Mouse (Mus musculus) MEL (cell line): Measurements from ENCODE around the gene Spred1. TPM values are rescaled to one million over a fixed set of nuclear protein-coding genes. Genes with fewer than 3 reads are reported as not detected.

ENCODE experiments used
- DNase-seq: peaks from one replicate; pipeline ENCODE4 v3.0.0; 2011; ENCODE audit warnings: low read depth, low spot score
- H3K27ac ChIP-seq: 2 replicates; pipeline ENCODE4 v1.5.1; 2012; ENCODE audit warnings: low read depth, mild to moderate bottlenecking, control low read depth, low read length, moderate library complexity; ENCODE audit not compliant: control insufficient read depth
- H3K27me3 ChIP-seq, 2 experiments: fragments of 150-350 bp in 1 of 2; sonication (generic) in 1 of 2; 2 replicates each; pipeline ENCODE4 v1.6.1; 2012; ENCODE audit warnings: low read length in 2 of 2, mild to moderate bottlenecking in 2 of 2, improper control_type of control experiment in 1 of 2, moderate library complexity in 1 of 2; ENCODE audit not compliant: insufficient read depth in 2 of 2, control insufficient read depth in 1 of 2
- H3K36me3 ChIP-seq, 2 experiments: 2 replicates each; pipeline ENCODE4 v1.6.1; 2012 to 2014; ENCODE audit warnings: low read length in 2 of 2, improper control_type of control experiment in 1 of 2, inconsistent platforms in 1 of 2, mild to moderate bottlenecking in 1 of 2; ENCODE audit not compliant: insufficient read depth in 2 of 2, control insufficient read depth in 1 of 2
- H3K4me1 ChIP-seq, 2 experiments: fragments of 150-350 bp in 1 of 2; sonication (generic) in 1 of 2; 2 replicates each; pipeline ENCODE4 v1.6.1; 2012; ENCODE audit warnings: low read length in 2 of 2, improper control_type of control experiment in 1 of 2, mild to moderate bottlenecking in 1 of 2; ENCODE audit not compliant: insufficient read depth in 2 of 2, control insufficient read depth in 1 of 2
- H3K4me3 ChIP-seq, 2 experiments: fragments of 150-350 bp in 1 of 2; sonication (generic) in 1 of 2; 2 replicates each; pipeline ENCODE4 v1.5.1; 2012; ENCODE audit warnings: low read depth in 2 of 2, low read length in 2 of 2, mild to moderate bottlenecking in 2 of 2, moderate library complexity in 2 of 2, control low read depth in 1 of 2, improper control_type of control experiment in 1 of 2; ENCODE audit not compliant: control insufficient read depth in 1 of 2, insufficient read depth in 1 of 2
- H3K79me2 ChIP-seq: 2 replicates; pipeline ENCODE4 v1.6.1; 2012; ENCODE audit warnings: mild to moderate bottlenecking, low read length, moderate library complexity; ENCODE audit not compliant: control insufficient read depth, poor library complexity, insufficient read depth
- H3K9ac ChIP-seq: 2 replicates; pipeline ENCODE4 v1.6.1; 2012; ENCODE audit warnings: low read depth, mild to moderate bottlenecking, control low read depth, low read length, moderate library complexity; ENCODE audit not compliant: control insufficient read depth, poor library complexity, severe bottlenecking
- H3K9me3 ChIP-seq: fragments of 150-350 bp; sonication (generic); replicated peaks from 2 replicates; pipeline ENCODE4 v1.6.1; 2012; ENCODE audit warnings: mild to moderate bottlenecking, low read length, improper control_type of control experiment, moderate library complexity; ENCODE audit not compliant: insufficient read depth
- CHD1 ChIP-seq: IDR thresholded peaks from 2 replicates; pipeline ENCODE4 v1.6.1; 2012; ENCODE audit warnings: low read depth, mild to moderate bottlenecking, inconsistent platforms, low read length, improper control_type of control experiment
- CTCF ChIP-seq, 3 experiments: IDR thresholded peaks in 2 of 3; conservative IDR thresholded peaks in 1 of 3; 2 replicates each; pipeline ENCODE4 v1.5.1; 2011 to 2012; ENCODE audit warnings: low read length in 3 of 3, low read depth in 2 of 3, mild to moderate bottlenecking in 2 of 3, improper control_type of control experiment in 1 of 3, inconsistent platforms in 1 of 3, mixed read lengths in 1 of 3, moderate library complexity in 1 of 3; ENCODE audit not compliant: control insufficient read depth in 1 of 3, insufficient read depth in 1 of 3, poor library complexity in 1 of 3, severe bottlenecking in 1 of 3
- ETS1 ChIP-seq: IDR thresholded peaks from 2 replicates; pipeline ENCODE4 v1.6.1; 2012; ENCODE audit warnings: low read depth, mild to moderate bottlenecking, inconsistent platforms, low read length, improper control_type of control experiment, moderate library complexity
- GABPA ChIP-seq: IDR thresholded peaks from 2 replicates; pipeline ENCODE4 v1.6.1; 2012; ENCODE audit warnings: low read depth, mild to moderate bottlenecking, inconsistent platforms, low read length, improper control_type of control experiment, moderate library complexity
- HCFC1 ChIP-seq: IDR thresholded peaks from 2 replicates; pipeline ENCODE4 v1.6.1; 2012; ENCODE audit warnings: low read depth, mild to moderate bottlenecking, inconsistent platforms, low read length, improper control_type of control experiment, moderate library complexity
- KAT2A ChIP-seq: conservative IDR thresholded peaks from 2 replicates; pipeline ENCODE4 v1.6.1; 2012; ENCODE audit warnings: low read depth, low read length, improper control_type of control experiment, inconsistent platforms
- MAZ ChIP-seq: IDR thresholded peaks from 2 replicates; pipeline ENCODE4 v1.6.1; 2012; ENCODE audit warnings: low read depth, mild to moderate bottlenecking, inconsistent platforms, low read length, improper control_type of control experiment
- MEF2A ChIP-seq: IDR thresholded peaks from 2 replicates; pipeline ENCODE4 v1.6.1; 2014; ENCODE audit warnings: low read depth, mild to moderate bottlenecking, inconsistent platforms, low read length, improper control_type of control experiment; ENCODE audit not compliant: poor library complexity, insufficient replicate concordance, severe bottlenecking; ENCODE audit errors: extremely low read depth
- MXI1 ChIP-seq: IDR thresholded peaks from 2 replicates; pipeline ENCODE4 v1.6.1; 2011; ENCODE audit warnings: mild to moderate bottlenecking, low read depth, low read length, improper control_type of control experiment
- MYB ChIP-seq: IDR thresholded peaks from 2 replicates; pipeline ENCODE4 v1.6.1; 2011; ENCODE audit warnings: mild to moderate bottlenecking, low read depth, low read length, improper control_type of control experiment
- NELFE ChIP-seq: IDR thresholded peaks from 2 replicates; pipeline ENCODE4 v1.6.1; 2011; ENCODE audit warnings: low read depth, low read length, improper control_type of control experiment
- NRF1 ChIP-seq: IDR thresholded peaks from 2 replicates; pipeline ENCODE4 v1.6.1; 2014; ENCODE audit warnings: low read depth, mild to moderate bottlenecking, inconsistent platforms, low read length, improper control_type of control experiment, moderate library complexity; ENCODE audit not compliant: poor library complexity, insufficient read depth, severe bottlenecking
- POLR2A ChIP-seq, 2 experiments: IDR thresholded peaks; 2 replicates each; pipeline ENCODE4 v1.6.1; 2011 to 2012; ENCODE audit warnings: low read length in 2 of 2, mild to moderate bottlenecking in 2 of 2, control low read depth in 1 of 2, improper control_type of control experiment in 1 of 2, low read depth in 1 of 2, moderate library complexity in 1 of 2; ENCODE audit not compliant: control insufficient read depth in 1 of 2, insufficient read depth in 1 of 2, poor library complexity in 1 of 2
- POLR2AphosphoS2 ChIP-seq: IDR thresholded peaks from 2 replicates; pipeline ENCODE4 v1.6.1; 2011; ENCODE audit warnings: low read length, improper control_type of control experiment
- POLR2AphosphoS5 ChIP-seq: IDR thresholded peaks from 2 replicates; pipeline ENCODE4 v1.6.1; 2012; ENCODE audit warnings: low read depth, borderline replicate concordance, mild to moderate bottlenecking, inconsistent platforms, low read length, moderate library complexity, mixed read lengths
- RCOR1 ChIP-seq: IDR thresholded peaks from 2 replicates; pipeline ENCODE4 v1.6.1; 2012; ENCODE audit warnings: low read depth, mild to moderate bottlenecking, inconsistent platforms, low read length, improper control_type of control experiment
- TAL1 ChIP-seq: IDR thresholded peaks from 2 replicates; pipeline ENCODE4 v1.6.1; 2012; ENCODE audit warnings: mild to moderate bottlenecking, inconsistent platforms, low read length, moderate library complexity, mixed read lengths
- TCF12 ChIP-seq: IDR thresholded peaks from 2 replicates; pipeline ENCODE4 v1.6.1; 2014; ENCODE audit warnings: low read depth, mild to moderate bottlenecking, inconsistent platforms, low read length, improper control_type of control experiment, moderate library complexity
- UBTF ChIP-seq: IDR thresholded peaks from 2 replicates; pipeline ENCODE4 v1.6.1; 2012; ENCODE audit warnings: low read depth, mild to moderate bottlenecking, inconsistent platforms, low read length, improper control_type of control experiment, moderate library complexity, borderline replicate concordance; ENCODE audit not compliant: insufficient read depth
- USF1 ChIP-seq: IDR thresholded peaks from 2 replicates; pipeline ENCODE4 v1.6.1; 2014; ENCODE audit warnings: low read depth, mild to moderate bottlenecking, inconsistent platforms, low read length, improper control_type of control experiment, moderate library complexity
- ZC3H11A ChIP-seq: IDR thresholded peaks from 2 replicates; pipeline ENCODE4 v1.6.1; 2012; ENCODE audit warnings: low read depth, mild to moderate bottlenecking, inconsistent platforms, low read length, improper control_type of control experiment
- ZKSCAN1 ChIP-seq: IDR thresholded peaks from 2 replicates; pipeline ENCODE4 v1.6.1; 2012; ENCODE audit warnings: low read depth, mild to moderate bottlenecking, inconsistent platforms, low read length, improper control_type of control experiment, moderate library complexity
- ZMIZ1 ChIP-seq: IDR thresholded peaks from 2 replicates; pipeline ENCODE4 v1.6.1; 2012; ENCODE audit warnings: low read depth, mild to moderate bottlenecking, inconsistent platforms, low read length, improper control_type of control experiment, moderate library complexity
- ZNF384 ChIP-seq: IDR thresholded peaks from 2 replicates; pipeline ENCODE4 v1.6.1; 2012; ENCODE audit warnings: low read depth, mild to moderate bottlenecking, inconsistent platforms, low read length, improper control_type of control experiment
- polyA plus RNA-seq, 2 experiments: library from polyadenylated mRNA; stranded (reverse) in 1 of 2; unstranded in 1 of 2; fragments of >175 nt in 1 of 2; fragments of >200 nt in 1 of 2; gene quantifications; 2 replicates each; pipeline versions ENCODE4 v1.2.1 to v1.2.4; 2012; ENCODE audit warnings: low replicate concordance in 2 of 2, low read depth in 1 of 2; ENCODE audit not compliant: insufficient read length in 2 of 2, insufficient read depth in 1 of 2, missing spikeins in 1 of 2
- total RNA-seq: library from RNA; depleted of rRNA; stranded (reverse); fragments of 300-350 nt; gene quantifications from 2 replicates; pipeline ENCODE4 v1.2.3, GENCODE M21; 2012

Spred1 gene
- total and polyA plus RNA-seq, 3 experiments, result 14.3 to 19.9 TPM; not detected in 1

DNA sequence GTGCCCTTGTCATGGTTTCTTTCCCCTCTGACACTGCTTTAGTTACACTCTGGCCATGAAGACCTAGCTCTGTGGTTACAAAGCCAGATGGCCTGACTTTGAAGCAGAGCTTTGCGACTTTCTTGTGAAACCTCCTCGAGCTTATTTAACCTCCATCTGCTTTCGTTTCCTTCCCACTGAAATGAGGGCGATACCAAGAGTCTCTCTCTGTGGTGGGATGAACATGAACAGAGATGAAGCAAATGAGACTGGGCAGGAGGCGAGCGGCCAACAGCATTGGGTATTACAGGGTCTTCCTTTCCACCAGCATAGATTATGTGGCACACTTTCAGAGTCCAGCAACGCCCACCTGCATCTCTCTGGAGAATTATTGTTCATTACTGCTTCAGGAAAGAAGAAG, 15.8 kb upstream of the Spred1 start:
- no peaks in the 10 kb centered on the region for H3K4me1 ChIP-seq
- no peak overlapping the region for H3K27ac ChIP-seq
- no peak overlapping the region; a peak in 1 of 4 replicates for H3K4me3 ChIP-seq
- H3K9me3 ChIP-seq, result no peaks in the 10 kb centered on the region
- TF ChIP-seq POLR2AphosphoS5 (no peak), TAL1 (no peak), TCF12 (no peak), KAT2A (no peak), CTCF (IDR thresholded peaks at IDR 0.05 in 2 of 3, conservative IDR thresholded peaks at IDR 0.05 in 1 of 3; ENCODE audit: control insufficient read depth in 1 of 3, insufficient read depth in 1 of 3, low read depth in 2 of 3, low read length in 3 of 3, poor library complexity in 1 of 3, severe bottlenecking in 1 of 3) (no peak), POLR2AphosphoS2 (no peak), ZNF384 (no peak), RCOR1 (no peak), ZC3H11A (no peak), MXI1 (no peak), NELFE (no peak), MAZ (no peak), GABPA (no peak), MEF2A (no peak), CHD1 (no peak), HCFC1 (no peak), USF1 (no peak), POLR2A (IDR thresholded peaks at IDR 0.05; ENCODE audit: control insufficient read depth in 1 of 2, insufficient read depth in 1 of 2, low read depth in 1 of 2, low read length in 2 of 2, poor library complexity in 1 of 2) (no peak)
- no peak for DNase-seq
- H3K79me2 ChIP-seq, result no peaks in the 10 kb centered on the region
- H3K36me3 ChIP-seq, result no peaks in the 10 kb centered on the region
- H3K27me3 ChIP-seq, result peaks cover 4 to 6% of the 10 kb centered on the region in 2 experiments; a peak in 3 of 4 replicates
- no peak overlapping the region for H3K9ac ChIP-seq

DNA sequence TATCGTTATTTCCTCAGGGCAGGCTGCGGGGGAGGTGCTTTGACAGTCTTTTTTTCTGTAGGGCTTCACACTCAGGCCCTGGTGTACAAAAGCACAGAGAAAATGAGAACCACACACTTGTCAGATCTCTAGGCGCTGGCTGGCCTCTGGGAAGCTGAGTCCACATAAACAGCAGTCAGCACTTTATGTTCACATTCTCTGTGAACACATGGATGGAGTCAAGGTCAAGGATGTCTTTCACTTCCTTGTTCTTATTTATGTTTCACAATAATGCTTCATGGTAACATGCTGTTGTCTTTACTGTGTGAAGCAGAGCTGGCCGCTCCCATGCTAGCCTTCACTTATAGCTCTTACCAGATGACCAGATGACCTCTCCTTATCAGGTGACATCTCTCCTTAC, 13.1 kb upstream of the Spred1 start:
- DNase-seq, result no peak
- TF ChIP-seq ZMIZ1 (no peak), TCF12 (no peak), ETS1 (no peak), MYB (no peak), MEF2A (no peak), ZKSCAN1 (no peak), NRF1 (no peak), CHD1 (no peak), CTCF (IDR thresholded peaks at IDR 0.05 in 2 of 3, conservative IDR thresholded peaks at IDR 0.05 in 1 of 3; ENCODE audit: control insufficient read depth in 1 of 3, insufficient read depth in 1 of 3, low read depth in 2 of 3, low read length in 3 of 3, poor library complexity in 1 of 3, severe bottlenecking in 1 of 3) (no peak), MXI1 (no peak), UBTF (no peak), NELFE (no peak), POLR2A (IDR thresholded peaks at IDR 0.05; ENCODE audit: control insufficient read depth in 1 of 2, insufficient read depth in 1 of 2, low read depth in 1 of 2, low read length in 2 of 2, poor library complexity in 1 of 2) (no peak)
- TF ChIP-seq, all 39 proteins: peak for 0
- no peak overlapping the region for H3K4me3 ChIP-seq

More for the DNA sequence above, 13.1 kb upstream of the Spred1 start:
- Histone ChIP-seq H3K4me1 (no peaks in the 10 kb centered on the region), H3K36me3 (no peaks in the 10 kb centered on the region), H3K9me3 (no peaks in the 10 kb centered on the region), H3K27ac (no peak overlapping the region), H3K79me2 (no peaks in the 10 kb centered on the region), H3K27me3 (peaks cover 4 to 6% of the 10 kb centered on the region in 2 experiments; a peak in 2 of 4 replicates), H3K9ac (no peak overlapping the region)
